21 mouse cellular contexts compared by ENCODE assay signal in the genomic region with DNA sequence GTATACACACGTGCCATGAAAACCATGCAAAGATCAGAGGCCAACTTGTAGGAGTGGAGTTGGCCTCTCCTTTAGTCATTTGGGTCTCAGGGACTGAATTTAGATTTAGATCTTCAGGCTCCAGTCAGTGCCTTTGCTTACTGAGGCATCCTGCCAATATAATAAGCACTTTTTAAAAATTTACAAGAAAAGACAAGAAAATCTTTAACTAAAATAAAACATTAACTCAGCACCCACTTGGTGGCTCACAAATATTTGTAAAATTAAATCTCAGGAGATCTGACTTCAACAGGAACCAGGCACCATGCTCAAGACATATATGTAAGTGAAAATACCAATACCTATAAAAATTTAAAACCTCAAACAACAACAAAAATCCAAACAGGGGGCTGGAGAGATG. TPM values are rescaled to one million over a fixed set of nuclear protein-coding genes. Genes with fewer than 3 reads are reported as not detected.
DNase-seq lines count a peak whose midpoint lies in the region; ATAC-seq and TF ChIP-seq lines count a peak whose summit lies in the region.
"Had no signal": no experiment of that assay in that cellular context is flagged by ENCODE, and none has a peak within 500 bp of the region (broad histone marks: within the 10 kb centered on the region; RNA-seq: fewer than 3 reads in every experiment).

No protein-coding gene starts in this region.

- H3K79me2 ChIP-seq in liver, adult 2 months (ENCODE audit: control insufficient read depth, insufficient read depth, low read length): peaks cover 11% of the 10 kb centered on the region; the same call in 1 of the 2 replicates

- no peak for TF ChIP-seq POLR2A in kidney, adult 2 months (IDR thresholded peaks at IDR 0.05; ENCODE audit: low read depth, low read length)
- TF ChIP-seq POLR2A in liver, adult 2 months (IDR thresholded peaks at IDR 0.05; ENCODE audit: extremely low read depth, insufficient read depth, low read length): no peak

- no peak for TF ChIP-seq EP300 in liver, postnatal 0 days (IDR thresholded peaks at IDR 0.05; ENCODE audit: low read depth)

- no peak overlapping the region for H3K4me2 ChIP-seq in kidney, embryonic 16.5 days (replicated peaks; ENCODE audit: low read depth, low read length)
- H3K4me2 ChIP-seq in liver, postnatal 0 days (ENCODE audit: low read depth, low read length): no peak overlapping the region

- no peak for ATAC-seq in kidney, embryonic 16.5 days (ENCODE audit: low FRiP score, low TSS enrichment)
- no peak for ATAC-seq in liver, postnatal 0 days
- ATAC-seq: activated CD4-positive, CD25-positive, alpha-beta regulatory T cell, adult 4 months; CD4-positive, CD25-positive, alpha-beta regulatory T cell, adult 4 months; Patski had no signal

- no peak overlapping the region for H3K9ac ChIP-seq in kidney, embryonic 16.5 days (replicated peaks; ENCODE audit: low read length)
- H3K9ac ChIP-seq in liver, adult 2 months (ENCODE audit: low read depth, low read length): no peak overlapping the region
- H3K9ac ChIP-seq in liver, postnatal 0 days (replicated peaks): no peak overlapping the region

- H3K36me3 ChIP-seq in kidney, adult 2 months (ENCODE audit: control insufficient read depth, insufficient read depth, low read length): peaks cover 13% of the 10 kb centered on the region
- peaks cover 60% of the 10 kb centered on the region for H3K36me3 ChIP-seq in kidney, embryonic 16.5 days (ENCODE audit: insufficient read depth, low read length)
- H3K36me3 ChIP-seq in liver, adult 2 months (ENCODE audit: control insufficient read depth, insufficient read depth, low read length): peaks cover 55% of the 10 kb centered on the region
- H3K36me3 ChIP-seq in liver, postnatal 0 days (replicated peaks; ENCODE audit: insufficient read depth, low read length): peaks cover 65% of the 10 kb centered on the region

- peak; percentile 73 for DNase-seq in kidney, adult 2 months
- DNase-seq in kidney, adult 9 months: peak; percentile 71
- DNase-seq in kidney, adult 18-20 months: no peak
- DNase-seq in liver, adult 2 months (ENCODE audit: extremely low read depth, low read depth, low spot score): peak; percentile 88
- DNase-seq in liver, postnatal 0 days: no peak
- DNase-seq: adrenal gland, adult 2 months; adrenal gland, adult 8-10 months; adrenal gland, postnatal 10 days; adrenal gland, postnatal 14 days; adrenal gland, postnatal 25 days; adrenal gland, postnatal 36 days; B cell, adult 2 months; cerebellum, adult 11 months; cerebellum, adult 11-12 months; cerebellum, adult 18-20 months had no signal

- no peaks in the 10 kb centered on the region for H3K27me3 ChIP-seq in kidney, adult 2 months (replicated peaks; ENCODE audit: control insufficient read depth, insufficient read depth, low read length)
- H3K27me3 ChIP-seq in kidney, embryonic 16.5 days (ENCODE audit: insufficient read depth, low read length): no peaks in the 10 kb centered on the region
- H3K27me3 ChIP-seq in liver, adult 2 months (ENCODE audit: control insufficient read depth, insufficient read depth, low read length): no peaks in the 10 kb centered on the region
- no peaks in the 10 kb centered on the region for H3K27me3 ChIP-seq in liver, postnatal 0 days (ENCODE audit: insufficient read depth, low read length)
- H3K27me3 ChIP-seq: CH12.LX, Patski had no signal

- no peak for TF ChIP-seq CTCF in kidney, adult 2 months (conservative IDR thresholded peaks at IDR 0.05; ENCODE audit: insufficient read depth, insufficient read length, low read depth, low read length)
- no peak for TF ChIP-seq CTCF in liver, adult 2 months (IDR thresholded peaks at IDR 0.05; ENCODE audit: low read depth, low read length)
- TF ChIP-seq CTCF in liver, postnatal 0 days (IDR thresholded peaks at IDR 0.05; ENCODE audit: low read depth): no peak

- 26% methylated on average over 1 of the region's 1 CpGs for WGBS in kidney, adult 2 months
- 66% methylated on average over 1 of the region's 1 CpGs for WGBS in kidney, embryonic 16.5 days
- WGBS in liver, adult 2 months: 19% methylated on average over 1 of the region's 1 CpGs
- WGBS in liver, postnatal 0 days (ENCODE audit: insufficient replicate concordance): 61% methylated on average over 1 of the region's 1 CpGs

- no peak overlapping the region for H3K27ac ChIP-seq in kidney, adult 2 months (ENCODE audit: insufficient read depth, low read depth, low read length)
- H3K27ac ChIP-seq in kidney, embryonic 16.5 days (ENCODE audit: low read length): no peak overlapping the region
- peak overlapping the region; percentile 69 for H3K27ac ChIP-seq in liver, adult 2 months (replicated peaks; ENCODE audit: insufficient read depth, low read depth, low read length)
- H3K27ac ChIP-seq in liver, postnatal 0 days (ENCODE audit: low read depth): no peak overlapping the region

- H3K4me1 ChIP-seq in kidney, adult 2 months (ENCODE audit: control insufficient read depth, insufficient read depth, low read length): peaks cover 10% of the 10 kb centered on the region
- no peaks in the 10 kb centered on the region for H3K4me1 ChIP-seq in kidney, embryonic 16.5 days (ENCODE audit: insufficient read depth, low read length)
- peaks cover 22% of the 10 kb centered on the region for H3K4me1 ChIP-seq in liver, adult 2 months (ENCODE audit: control insufficient read depth, insufficient read depth, low read length)
- H3K4me1 ChIP-seq in liver, postnatal 0 days (ENCODE audit: insufficient read depth): 0 out of 2 replicates have a peak, but pooled peaks cover 3% of the 10 kb centered on the region

- H3K4me3 ChIP-seq in kidney, adult 2 months (ENCODE audit: insufficient read depth, low read depth, low read length): no peak overlapping the region
- H3K4me3 ChIP-seq in kidney, embryonic 16.5 days (ENCODE audit: low read length): no peak overlapping the region
- H3K4me3 ChIP-seq in liver, adult 2 months (ENCODE audit: insufficient read depth, low read depth, low read length): no peak overlapping the region
- H3K4me3 ChIP-seq in liver, postnatal 0 days (ENCODE audit: low read depth, low read length): no peak overlapping the region

- no peaks in the 10 kb centered on the region for H3K9me3 ChIP-seq in kidney, embryonic 16.5 days (ENCODE audit: low read length)
- no peaks in the 10 kb centered on the region for H3K9me3 ChIP-seq in liver, postnatal 0 days (ENCODE audit: low read length)
- H3K9me3 ChIP-seq: G1E had no signal

RNA-seq across cellular contexts. Expression of gene Rbbp4, which starts 14.3 kb away (rescaled TPM):
- polyA plus RNA-seq in kidney, adult 2 months (2012; rRNA removed): 30.8 and 36.7 TPM in 2 replicates
- polyA plus RNA-seq in kidney, embryonic 16.5 days (2015; fragmentation: Nextera tagmentation; extraction: Ambion mirVana): 383 and 405 TPM in 2 replicates
- 40.3 and 47.2 TPM in 2 replicates for total RNA-seq in liver, adult 2 months (2014; rRNA removed)
- 15.1 and 17.2 TPM in 2 replicates for polyA plus RNA-seq in liver, adult 2 months (2012; rRNA removed)
- 163 and 167 TPM in 2 replicates for polyA plus RNA-seq in liver, postnatal 0 days (2015; fragmentation: Nextera tagmentation; extraction: Ambion mirVana)

RNA-seq across cellular contexts. Expression of gene Zbtb8os, which starts 14.6 kb away (rescaled TPM):
- 21.6 and 32.1 TPM in 2 replicates for polyA plus RNA-seq in kidney, adult 2 months (2012; rRNA removed)
- polyA plus RNA-seq in kidney, embryonic 16.5 days (2015; fragmentation: Nextera tagmentation; extraction: Ambion mirVana): 44.4 and 45.1 TPM in 2 replicates
- total RNA-seq in liver, adult 2 months (2014; rRNA removed): 24.7 and 32.8 TPM in 2 replicates
- polyA plus RNA-seq in liver, adult 2 months (2012; rRNA removed): 14.7 and 16.7 TPM in 2 replicates
- polyA plus RNA-seq in liver, postnatal 0 days (2015; fragmentation: Nextera tagmentation; extraction: Ambion mirVana): 32.2 and 34.2 TPM in 2 replicates

RNA-seq across cellular contexts. Expression of gene Sync, which starts 33.5 kb away (rescaled TPM):
- polyA plus RNA-seq in kidney, adult 2 months (2012; rRNA removed): 0.46 and 0.69 TPM in 2 replicates
- 1.2 and 1.3 TPM in 2 replicates for polyA plus RNA-seq in kidney, embryonic 16.5 days (2015; fragmentation: Nextera tagmentation; extraction: Ambion mirVana)
- total RNA-seq in liver, adult 2 months (2014; rRNA removed): not detected in 2 replicates
- 0.04 and 0.05 TPM in 2 replicates for polyA plus RNA-seq in liver, adult 2 months (2012; rRNA removed)
- 0.15 TPM in 1 of 2 replicates, not detected in the other for polyA plus RNA-seq in liver, postnatal 0 days (2015; fragmentation: Nextera tagmentation; extraction: Ambion mirVana)
- total RNA-seq: CH12.LX had no signal

RNA-seq across cellular contexts. Expression of gene Zbtb8a, which starts 57.0 kb away (rescaled TPM):
- 4.9 and 5.4 TPM in 2 replicates for polyA plus RNA-seq in kidney, adult 2 months (2012; rRNA removed)
- polyA plus RNA-seq in kidney, embryonic 16.5 days (2015; fragmentation: Nextera tagmentation; extraction: Ambion mirVana): 17.2 and 18.4 TPM in 2 replicates
- 1.3 and 1.7 TPM in 2 replicates for total RNA-seq in liver, adult 2 months (2014; rRNA removed)
- polyA plus RNA-seq in liver, adult 2 months (2012; rRNA removed): 1.6 and 1.7 TPM in 2 replicates
- 1.9 and 2.3 TPM in 2 replicates for polyA plus RNA-seq in liver, postnatal 0 days (2015; fragmentation: Nextera tagmentation; extraction: Ambion mirVana)

RNA-seq across cellular contexts. Expression of gene C77080, which starts 59.7 kb away (rescaled TPM):
- polyA plus RNA-seq in kidney, adult 2 months (2012; rRNA removed): 39.3 and 45.5 TPM in 2 replicates
- polyA plus RNA-seq in kidney, embryonic 16.5 days (2015; fragmentation: Nextera tagmentation; extraction: Ambion mirVana): 9.3 and 10.4 TPM in 2 replicates
- 8.9 and 17.9 TPM in 2 replicates for total RNA-seq in liver, adult 2 months (2014; rRNA removed)
- 46.6 and 60.7 TPM in 2 replicates for polyA plus RNA-seq in liver, adult 2 months (2012; rRNA removed)
- 1.4 and 1.8 TPM in 2 replicates for polyA plus RNA-seq in liver, postnatal 0 days (2015; fragmentation: Nextera tagmentation; extraction: Ambion mirVana)

Comparison
In these comparisons a context has a peak if more than half of its experiments do, and no peak if none do; other contexts are left out.
1. DNase-seq: peak in kidney, adult 2 months (single experiment), kidney, adult 9 months (single experiment) and liver, adult 2 months (single experiment); none in kidney, adult 18-20 months (single experiment) and liver, postnatal 0 days (single experiment).